Mouse (Mus musculus) megakaryocyte, embryonic 14.5 days (primary cell): ENCODE measurements around the gene Pdxk.

ENCODE experiments used
- FLI1 ChIP-seq: IDR thresholded peaks from 2 replicates; pipeline ENCODE4 v1.6.1; 2012; ENCODE audit warnings: low read length, inconsistent platforms, mixed read lengths
- GATA1 ChIP-seq: IDR thresholded peaks from 3 replicates; pipeline ENCODE4 v1.6.1; 2012; ENCODE audit warnings: mixed read lengths, low read length, inconsistent platforms, borderline replicate concordance

DNA sequence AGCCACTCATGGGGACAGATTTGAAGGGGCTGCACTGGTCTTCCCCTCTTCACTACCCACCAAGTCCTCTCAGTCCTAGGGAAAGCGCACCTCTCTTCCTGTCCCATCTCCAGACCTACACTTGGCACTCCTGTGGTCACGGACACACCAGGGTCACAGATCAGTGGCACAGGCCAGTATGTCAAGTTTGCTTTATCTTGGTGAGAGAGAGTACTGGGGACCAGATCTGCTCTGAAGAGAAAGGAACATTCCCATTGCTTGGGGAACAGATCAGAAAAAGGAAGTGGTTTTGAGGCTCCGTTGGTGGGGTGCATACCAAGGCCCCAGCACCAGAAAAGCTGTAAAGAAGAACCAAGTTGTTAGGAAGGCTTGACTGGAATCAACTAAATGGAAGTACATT lies 697 bp upstream of the Pdxk start:
- TF ChIP-seq GATA1 (no peak), FLI1 (no peak)
